19 mouse cellular contexts compared by ENCODE assay signal in genomic region chr19:6381238-6381637, GRCm38 (mm10). TPM values are rescaled to one million over a fixed set of nuclear protein-coding genes. Genes with fewer than 3 reads are reported as not detected.
A peak's percentile ranks its signal among the peaks of the same experiment; 100 is the strongest.
DNase-seq lines count a peak whose midpoint lies in the region; TF ChIP-seq lines count a peak whose summit lies in the region.
"Had no signal": no experiment of that assay in that cellular context is flagged by ENCODE, and none has a peak within 500 bp of the region (broad histone marks: within the 10 kb centered on the region; RNA-seq: fewer than 3 reads in every experiment).

No protein-coding gene starts in this region.

- no peak overlapping the region for H3ac ChIP-seq in myocyte (ENCODE audit: control insufficient read depth, insufficient read length)

- no peak overlapping the region for H3K4me3 ChIP-seq in myocyte
- H3K4me3 ChIP-seq: embryonic facial prominence, embryonic 13.5 days; embryonic facial prominence, embryonic 15.5 days; erythroblast, embryonic 14.5 days; forebrain, embryonic 10.5 days; forebrain, embryonic 12.5 days had no signal

- peak; percentile 49 for DNase-seq in adrenal gland, adult 2 months
- DNase-seq in adrenal gland, postnatal 4 days (ENCODE audit: low spot score in 2 of 2) = no peak
- peak; percentile 18 to 35 for DNase-seq in adrenal gland, postnatal 36 days
- DNase-seq in adrenal gland, adult 8-10 months = no peak
- no peak for DNase-seq in yolk sac, embryonic 10.5 days (ENCODE audit: low spot score)
- DNase-seq: cerebellum, adult 11 months; cerebellum, adult 18-20 months; cerebellum, adult 8-10 months; cerebellum, adult 9-11 months; cerebellum, postnatal 14 days; cerebellum, postnatal 36 days; embryo, embryonic 11 days had no signal

- TF ChIP-seq POLR2A in myocyte (IDR thresholded peaks at IDR 0.05; ENCODE audit: insufficient read length, low read depth) = no peak

- H3K79me2 ChIP-seq in myocyte (ENCODE audit: control insufficient read depth, insufficient read depth) = no peaks in the 10 kb centered on the region

- no peaks in the 10 kb centered on the region for H3K27me3 ChIP-seq in myocyte (ENCODE audit: control insufficient read depth, insufficient read depth, insufficient read length)
- H3K27me3 ChIP-seq: embryonic facial prominence, embryonic 13.5 days; embryonic facial prominence, embryonic 15.5 days; forebrain, embryonic 12.5 days had no signal

- no peak overlapping the region for H3K4me2 ChIP-seq in myocyte (ENCODE audit: low read depth)
- H3K4me2 ChIP-seq: embryonic facial prominence, embryonic 13.5 days; embryonic facial prominence, embryonic 15.5 days; forebrain, embryonic 12.5 days had no signal

- H3K36me3 ChIP-seq in myocyte (ENCODE audit: control insufficient read depth, insufficient read depth) = peaks cover 26% of the 10 kb centered on the region

TF ChIP-seq in myocyte, 11 proteins besides CTCF, POLR2A, EP300 and RAD21:
- TF ChIP-seq SRF (IDR thresholded peaks at IDR 0.05; ENCODE audit: control insufficient read depth, insufficient read length, low read depth) (no peak), CEBPB (IDR thresholded peaks at IDR 0.05; ENCODE audit: insufficient read depth, poor library complexity, severe bottlenecking) (no peak), USF1 (IDR thresholded peaks at IDR 0.05; ENCODE audit: low read depth) (no peak), REST (IDR thresholded peaks at IDR 0.05; ENCODE audit: insufficient read depth, insufficient read length) (no peak), POLR2AphosphoS2 (IDR thresholded peaks at IDR 0.05; ENCODE audit: insufficient read length, low read depth) (peak; percentile 33), TCF3 (IDR thresholded peaks at IDR 0.05; ENCODE audit: insufficient read length, low read depth) (no peak), TCF12 (IDR thresholded peaks at IDR 0.05; ENCODE audit: insufficient read depth, poor library complexity, severe bottlenecking) (no peak), MYOG (IDR thresholded peaks at IDR 0.05; ENCODE audit: control insufficient read depth in 1 of 3, insufficient read depth in 1 of 3, insufficient read length in 2 of 3, low read depth in 2 of 3) (no peak)

RNA-seq across cellular contexts. Expression of gene Pygm, which starts 3.0 kb away (rescaled TPM):
- total RNA-seq in adrenal gland, adult 2 months (2021) = 10 to 100 TPM; 48.3 to 94.0 TPM
- polyA plus RNA-seq in adrenal gland, adult 2 months (2012; rRNA removed) = 97.8 and 115 TPM in 2 replicates
- 100 to 1,000 TPM in 1 of 2 experiments, 10 to 100 TPM in 1; 81.8 to 113 TPM for total RNA-seq in adrenal gland, postnatal 4 days (2021)
- total RNA-seq in adrenal gland, postnatal 36 days (2021) = 100 to 1,000 TPM in 1 of 2 experiments, 10 to 100 TPM in 1; 75.6 to 124 TPM
- 100 to 1,000 TPM in 2 of 4 experiments, 10 to 100 TPM in 2; 47.6 to 119 (median 92.8) TPM for total RNA-seq in adrenal gland, adult 8-10 months (2022)
- polyA plus RNA-seq in myocyte (2012; fragmentation: generic; extraction: Trizol) = 232 TPM

RNA-seq across cellular contexts. Expression of gene Sf1, which starts 17.7 kb away (rescaled TPM):
- 100 to 1,000 TPM; 141 to 286 TPM for total RNA-seq in adrenal gland, adult 2 months (2021)
- 346 and 350 TPM in 2 replicates for polyA plus RNA-seq in adrenal gland, adult 2 months (2012; rRNA removed)
- 100 to 1,000 TPM; 270 to 308 TPM for total RNA-seq in adrenal gland, postnatal 4 days (2021)
- 100 to 1,000 TPM; 169 to 224 TPM for total RNA-seq in adrenal gland, postnatal 36 days (2021)
- total RNA-seq in adrenal gland, adult 8-10 months (2022) = 100 to 1,000 TPM; 193 to 274 (median 215) TPM
- 131 TPM for polyA plus RNA-seq in myocyte (2012; fragmentation: generic; extraction: Trizol)

RNA-seq across cellular contexts. Expression of gene Rasgrp2, which starts 17.9 kb away (rescaled TPM):
- total RNA-seq in adrenal gland, adult 2 months (2021) = 10 to 100 TPM; 31.4 to 37.0 TPM
- polyA plus RNA-seq in adrenal gland, adult 2 months (2012; rRNA removed) = 79.6 and 84.5 TPM in 2 replicates
- total RNA-seq in adrenal gland, postnatal 4 days (2021) = 10 to 100 TPM; 48.5 to 55.9 TPM
- 10 to 100 TPM; 28.7 to 34.4 TPM for total RNA-seq in adrenal gland, postnatal 36 days (2021)
- 10 to 100 TPM; 31.5 to 52.2 (median 34.5) TPM for total RNA-seq in adrenal gland, adult 8-10 months (2022)
- polyA plus RNA-seq in myocyte (2012; fragmentation: generic; extraction: Trizol) = 8.0 TPM

RNA-seq across cellular contexts. Expression of gene Nrxn2, which starts 37.3 kb away (rescaled TPM):
- total RNA-seq in adrenal gland, adult 2 months (2021) = 10 to 100 TPM; 12.1 to 14.0 TPM
- polyA plus RNA-seq in adrenal gland, adult 2 months (2012; rRNA removed) = 14.3 and 18.1 TPM in 2 replicates
- 10 to 100 TPM; 17.8 to 18.3 TPM for total RNA-seq in adrenal gland, postnatal 4 days (2021)
- 1 to 10 TPM; 9.2 TPM for total RNA-seq in adrenal gland, postnatal 36 days (2021)
- total RNA-seq in adrenal gland, adult 8-10 months (2022) = 10 to 100 TPM in 3 of 4 experiments, 1 to 10 TPM in 1; 8.8 to 12.5 (median 11.5) TPM
- polyA plus RNA-seq in myocyte (2012; fragmentation: generic; extraction: Trizol) = 0.01 TPM
- total RNA-seq: common myeloid progenitor, adult 5-6 weeks had no signal

RNA-seq across cellular contexts. Expression of gene Map4k2, which starts 40.3 kb away (rescaled TPM):
- 10 to 100 TPM; 36.1 to 38.5 TPM for total RNA-seq in adrenal gland, adult 2 months (2021)
- 150 and 161 TPM in 2 replicates for polyA plus RNA-seq in adrenal gland, adult 2 months (2012; rRNA removed)
- total RNA-seq in adrenal gland, postnatal 4 days (2021) = 10 to 100 TPM; 61.1 to 62.0 TPM
- 10 to 100 TPM; 29.9 to 32.2 TPM for total RNA-seq in adrenal gland, postnatal 36 days (2021)
- 10 to 100 TPM; 40.6 to 81.6 (median 61.5) TPM for total RNA-seq in adrenal gland, adult 8-10 months (2022)
- polyA plus RNA-seq in myocyte (2012; fragmentation: generic; extraction: Trizol) = 10.0 TPM

Comparison
In these comparisons a context has a peak if more than half of its experiments do, and no peak if none do; other contexts are left out.
1. DNase-seq: peak in adrenal gland, adult 2 months (single experiment) and adrenal gland, postnatal 36 days (2 of 2); none in adrenal gland, postnatal 4 days (0 of 2), adrenal gland, adult 8-10 months (single experiment) and yolk sac, embryonic 10.5 days (single experiment).